Mouse (Mus musculus): ENCODE measurements around the gene Aqp9. TPM values are rescaled to one million over a fixed set of nuclear protein-coding genes. Genes with fewer than 3 reads are reported as not detected.

The Aqp9 gene
- total RNA-seq, 2 experiments from 2014 or later, result 0.86 TPM; not detected in 1

DNA sequence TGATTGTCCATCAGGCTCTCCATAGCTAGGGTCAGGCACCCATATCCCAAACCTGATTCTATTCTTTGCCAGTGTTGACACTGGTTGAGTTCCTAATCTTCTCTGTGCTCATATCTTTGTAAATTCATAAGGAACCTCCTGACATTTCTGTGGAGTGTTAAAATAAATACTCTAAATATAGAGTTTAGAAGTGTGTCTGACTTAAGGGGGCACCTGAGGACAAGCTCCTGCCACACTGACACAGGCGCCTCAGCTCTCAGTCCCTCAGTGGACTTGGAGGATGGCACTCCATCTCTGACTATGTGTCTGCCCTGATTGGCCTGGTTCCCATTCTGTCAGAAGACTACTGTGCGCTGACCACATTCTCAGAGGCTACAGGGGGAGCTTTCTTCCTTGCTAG lies 97.9 kb downstream of the Aqp9 start:
- peak in 1 of 2 experiments; percentile 3 for DNase-seq (ENCODE audit: low spot score in 2 of 2)

DNA sequence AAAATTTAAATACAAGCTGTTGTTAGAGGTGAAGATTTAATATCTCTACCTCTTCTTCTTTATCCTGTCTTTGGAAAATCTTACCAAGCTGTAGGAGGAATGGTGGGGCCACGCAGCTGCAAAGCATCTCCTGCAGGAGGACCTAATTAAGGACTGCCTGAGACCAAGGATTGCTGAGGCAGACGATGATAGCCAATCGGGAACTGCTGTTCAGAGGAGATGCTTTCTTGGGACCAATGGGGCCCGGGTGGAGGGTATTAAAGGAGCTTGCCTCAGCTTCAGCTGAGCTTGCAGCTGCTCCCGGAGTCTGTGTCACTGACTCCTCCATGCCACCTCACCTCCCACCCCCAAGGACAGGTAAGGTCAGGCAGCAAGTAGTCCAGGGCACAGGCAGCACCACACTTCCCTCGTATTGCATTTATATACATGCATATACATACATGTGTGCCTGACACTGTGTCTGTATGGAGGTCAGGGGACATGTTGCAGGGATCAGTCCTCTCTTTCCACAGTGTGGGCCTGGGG lies 99.6 kb downstream of the Aqp9 start:
- DNase-seq (ENCODE audit: low spot score in 2 of 2), result peak in 1 of 2 experiments; percentile 5

DNA sequence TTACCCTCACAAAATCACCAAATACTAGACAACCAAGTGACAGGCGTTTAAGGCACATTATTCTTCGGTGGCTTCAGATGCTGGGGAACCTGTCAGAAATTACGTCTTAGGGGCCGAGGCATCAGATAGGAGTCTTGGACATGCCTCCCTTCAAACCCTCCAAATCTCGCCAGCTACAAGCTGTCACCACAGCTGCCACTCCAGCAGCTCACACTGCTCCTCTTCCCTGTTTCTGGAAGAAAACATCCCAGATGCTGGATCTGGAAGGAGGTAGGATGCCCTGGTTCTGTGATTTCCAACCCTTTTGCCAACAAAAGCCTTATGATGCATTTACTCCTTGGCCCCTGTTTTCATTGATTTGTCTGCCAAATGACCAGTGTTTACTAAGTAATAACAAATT lies 101.3 kb downstream of the Aqp9 start:
- DNase-seq (ENCODE audit: low spot score in 2 of 2), result no peak

- DNase-seq (ENCODE audit: low spot score in 2 of 2), result peak in 1 of 2 experiments; percentile 37
These were observed 102.0 kb downstream of the Aqp9 start for GRCm38 (mm10) chr9:71066491-71066890.

DNA sequence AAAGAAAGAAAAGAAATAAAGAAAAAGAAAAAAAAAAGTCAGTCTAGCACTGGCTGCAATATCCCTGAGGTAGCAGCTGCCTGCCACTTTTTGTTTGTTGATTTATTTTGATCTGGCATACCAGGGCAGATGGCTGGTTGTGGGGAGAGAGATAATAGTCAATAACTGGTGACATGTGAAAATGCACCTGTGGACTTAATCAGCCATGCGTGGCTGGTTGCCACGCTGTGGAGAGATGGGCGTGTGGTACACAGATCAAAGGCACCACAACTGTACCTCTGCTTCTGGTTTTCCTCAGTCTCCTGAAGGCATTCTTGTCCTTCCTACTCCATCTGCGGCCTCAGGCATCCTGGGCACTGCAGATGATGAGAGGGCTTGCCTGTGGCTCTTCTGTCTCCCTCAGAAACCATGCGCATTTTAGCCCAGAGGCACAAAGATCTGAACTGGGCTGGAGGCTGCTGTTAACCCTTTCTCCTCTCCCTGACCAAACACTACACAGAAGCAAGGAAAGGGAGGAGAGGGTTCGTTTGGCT lies 103.1 kb downstream of the Aqp9 start:
- peak in 1 of 2 experiments; percentile 4 for DNase-seq (ENCODE audit: low spot score in 2 of 2)

DNA sequence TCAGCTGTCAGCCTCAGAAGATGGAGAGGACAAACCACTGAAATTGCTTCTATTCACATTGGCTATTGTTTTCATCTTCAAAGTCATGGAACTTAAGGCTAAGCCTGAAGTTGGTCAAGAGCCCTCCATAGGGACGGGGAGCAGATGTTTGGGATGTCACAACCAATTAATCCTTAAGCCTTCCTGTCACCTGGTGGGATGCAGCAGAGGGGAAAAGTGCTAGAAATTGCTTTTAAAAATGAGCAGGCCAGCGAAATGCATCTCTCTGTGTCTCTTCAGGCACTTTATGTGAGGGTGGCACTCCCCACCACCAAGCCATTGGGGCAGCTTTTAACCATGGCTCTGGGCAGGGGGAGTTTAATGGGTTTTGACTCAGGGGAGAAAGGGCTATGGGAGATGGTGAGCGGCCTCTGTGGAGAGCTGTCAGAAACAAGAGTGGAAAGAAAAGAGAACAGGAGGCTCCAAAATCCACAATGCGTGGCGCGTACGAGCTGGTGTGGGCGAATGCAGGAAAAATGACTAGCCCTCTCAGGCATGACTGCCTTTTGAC lies 104.1 kb downstream of the Aqp9 start:
- DNase-seq (ENCODE audit: low spot score in 2 of 2), result no peak

GRCm38 (mm10) chr9:71063551-71063950 lies 104.9 kb downstream of the Aqp9 start:
- no peak for DNase-seq (ENCODE audit: low spot score in 2 of 2)

GRCm38 (mm10) chr9:71062976-71063375 lies 105.5 kb downstream of the Aqp9 start:
- DNase-seq (ENCODE audit: low spot score in 2 of 2), result no peak

DNA sequence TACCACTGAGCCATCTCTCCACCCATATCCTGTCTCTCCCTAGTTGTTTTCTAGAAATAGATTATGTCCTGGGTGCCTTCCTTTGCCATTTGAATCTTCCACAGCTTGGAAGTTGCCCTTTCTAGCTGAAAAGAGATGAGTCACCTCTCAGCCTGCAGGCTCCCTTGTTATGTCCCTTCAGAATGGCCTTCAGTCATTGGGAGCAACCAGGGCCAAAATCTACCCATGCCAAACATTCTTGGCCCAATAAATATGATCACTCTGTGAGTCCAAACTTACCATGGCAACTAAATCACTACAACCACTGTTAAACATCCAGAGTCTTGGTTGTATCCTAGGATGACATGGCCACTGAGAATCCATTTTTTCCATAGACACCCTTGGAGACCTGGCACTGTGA lies 106.2 kb downstream of the Aqp9 start:
- DNase-seq (ENCODE audit: low spot score in 2 of 2), result no peak

Other genes with a start within 250 kb of the Aqp9 start
- 1 to 10 TPM in 1 of 2 experiments, under 1 TPM in 1; 0.15 to 1.2 TPM for gene Lipc, start 216.5 kb downstream of the Aqp9 start, total RNA-seq (2021)
- 10 to 100 TPM; 28.0 to 31.1 TPM for gene Aldh1a2, start 47.1 kb upstream of the Aqp9 start, total RNA-seq (2021)

Measured in gastrocnemius, postnatal 4 days (tissue).